Mouse (Mus musculus) forebrain, embryonic 10.5 days (tissue): ENCODE measurements around the gene Plcl2. TPM values are rescaled to one million over a fixed set of nuclear protein-coding genes. Genes with fewer than 3 reads are reported as not detected.

Experiments
- polyA plus RNA-seq: library from polyadenylated mRNA; unstranded; fragments of >200 nt; fragmentation: Nextera tagmentation; extraction: Ambion mirVana; gene quantifications from 2 replicates; pipeline ENCODE4 v1.2.1, GENCODE M21; 2016

Gene Plcl2
- polyA plus RNA-seq, 1 experiment from 2014 or later = 5.7 TPM

Other genes with a start within 250 kb of the Plcl2 start
- gene Dazl, start 215.8 kb upstream of the Plcl2 start, polyA plus RNA-seq = 0.23 TPM in 1 of 2 replicates, not detected in the other